Mouse (Mus musculus) olfactory bulb, adult 2 months (tissue): ENCODE results near the gene Rpl10a.

Experiments
- CTCF ChIP-seq: fragments of 200-500 bp; IDR thresholded peaks from 2 replicates; pipeline ENCODE4 v1.5.1; 2012; ENCODE audit warnings: low read depth, mild to moderate bottlenecking, low read length, moderate library complexity; ENCODE audit not compliant: insufficient read depth
- POLR2A ChIP-seq: fragments of 200-500 bp; IDR thresholded peaks from 2 replicates; pipeline ENCODE4 v1.6.1; 2012; ENCODE audit warnings: mild to moderate bottlenecking, low read depth, low read length, moderate library complexity; ENCODE audit not compliant: insufficient read depth

DNA sequence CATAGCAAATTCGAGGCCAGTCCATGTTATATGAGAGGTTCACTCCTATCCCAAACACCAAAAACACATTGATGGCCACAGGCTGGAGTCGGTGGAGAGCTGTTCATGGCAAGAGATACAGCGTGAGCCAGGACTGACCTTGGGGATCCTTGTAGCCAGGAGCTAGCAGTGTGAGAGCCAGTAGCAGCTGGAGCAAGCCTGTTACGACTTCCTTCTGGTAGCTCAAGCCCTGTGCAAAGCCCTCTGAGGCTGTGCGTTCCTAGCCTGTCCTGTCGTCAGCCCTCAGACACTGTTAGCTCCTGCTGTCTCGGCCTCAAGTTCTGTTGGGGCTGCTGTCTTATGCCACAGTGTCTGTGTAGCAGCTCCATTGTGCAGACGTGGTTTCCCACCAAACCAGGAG, 4.5 kb upstream of the Rpl10a start:
- TF ChIP-seq POLR2A (no peak), CTCF (no peak)
